Mouse (Mus musculus) stomach, postnatal 0 days (tissue): ENCODE measurements around the gene Gm10073.

Source experiments
- CTCF ChIP-seq: IDR thresholded peaks from 2 replicates; pipeline ENCODE4 v1.5.1; 2016; ENCODE audit warnings: antibody characterized with exemption, low read depth, mild to moderate bottlenecking, moderate library complexity
- EP300 ChIP-seq: optimal IDR thresholded peaks from 2 replicates; pipeline ENCODE3; 2016; ENCODE audit warnings: antibody characterized with exemption

GRCm38 (mm10) chr8:106527241-106528036 lies 45.8 kb downstream of the Gm10073 start:
- TF ChIP-seq EP300: no peak
- peak; percentile 73 for TF ChIP-seq CTCF
